Mouse (Mus musculus): Measurements from ENCODE around the gene Mrpl1. TPM values are rescaled to one million over a fixed set of nuclear protein-coding genes. Genes with fewer than 3 reads are reported as not detected.

Gene Mrpl1
- polyA plus RNA-seq (2015; fragmentation: Nextera tagmentation; extraction: Ambion mirVana), result 27.5 and 28.9 TPM in 2 replicates

DNA sequence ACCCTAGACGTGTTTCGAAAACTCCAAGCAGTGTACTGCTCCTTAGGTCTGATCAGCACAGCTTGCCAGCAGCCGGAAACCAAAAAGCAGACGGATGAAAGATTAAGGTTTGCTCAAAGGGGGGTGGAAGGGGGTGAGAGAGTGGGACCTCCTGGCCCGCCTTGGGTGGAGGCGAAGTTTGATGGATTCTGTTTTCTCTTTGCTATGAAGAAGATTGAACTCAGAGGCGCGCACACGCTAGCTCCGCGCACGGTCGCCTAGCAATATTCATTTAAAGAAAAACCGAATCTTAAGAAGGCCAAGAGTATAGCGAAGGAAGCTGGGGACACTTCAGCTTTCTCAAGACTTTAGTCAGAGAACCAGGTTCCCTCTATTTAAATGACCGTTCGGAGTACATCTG is at the start of gene Mrpl1:
Gene Mrpl1, plus strand, starts transcription at position 35 of the 400 bp plus-strand sequence.
- peak; percentile 74 for ATAC-seq
- H3K9ac ChIP-seq, result peak within 1 kb of the TSS; percentile 68
- peak within 1 kb of the TSS; percentile 74 for H3K4me3 ChIP-seq (replicated peaks)
- H3K9me3 ChIP-seq, result no peaks in the 10 kb centered on the region
- 1% methylated on average over 17 of the region's 17 CpGs for WGBS
- no peaks in the 10 kb centered on the region for H3K27me3 ChIP-seq (replicated peaks)
- H3K4me2 ChIP-seq (replicated peaks), result peak within 1 kb of the TSS; percentile 74
- peaks cover 5% of the 10 kb centered on the region; the same call in 1 of the 2 replicates for H3K4me1 ChIP-seq (replicated peaks)
- peaks cover 4% of the 10 kb centered on the region; the same call in 1 of the 2 replicates for H3K36me3 ChIP-seq
- peak within 1 kb of the TSS; percentile 83 for H3K27ac ChIP-seq

- Histone ChIP-seq H3K9ac (peak overlapping the region; percentile 99), H3K4me2 (replicated peaks) (peak overlapping the region; percentile 67), H3K27me3 (replicated peaks) (no peaks in the 10 kb centered on the region), H3K4me3 (replicated peaks) (peak overlapping the region; percentile 99), H3K36me3 (no peaks in the 10 kb centered on the region), H3K4me1 (replicated peaks) (peaks cover 8% of the 10 kb centered on the region; the same call in 1 of the 2 replicates), H3K9me3 (no peaks in the 10 kb centered on the region), H3K27ac (peak overlapping the region; percentile 100)
- ATAC-seq, result peak; percentile 16
- under 1% methylated on average over 50 of the region's 50 CpGs for WGBS
These were observed 48.6 kb upstream of the Mrpl1 start for GRCm38 (mm10) chr5:96160467-96161262.

DNA sequence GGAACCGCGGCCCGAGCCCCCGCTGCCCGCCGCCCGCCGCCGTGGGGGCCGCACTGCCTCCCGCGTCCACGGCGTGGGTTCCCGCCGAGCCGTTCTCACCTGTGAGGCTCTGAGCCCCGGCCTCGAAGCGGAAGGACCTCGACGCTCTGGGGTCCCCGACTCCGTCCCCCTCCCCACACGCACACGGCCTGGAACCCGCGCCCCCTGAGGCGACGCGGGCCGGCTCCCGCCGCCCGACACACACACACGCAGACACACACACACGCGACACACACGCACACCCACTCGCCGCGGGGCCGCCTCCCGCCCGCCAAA is 48.1 kb upstream of the Mrpl1 start:
- peak overlapping the region; percentile 99 for H3K9ac ChIP-seq
- H3K9me3 ChIP-seq, result no peaks in the 10 kb centered on the region
- WGBS, result 1% methylated on average over 45 of the region's 45 CpGs
- peak overlapping the region; percentile 100 for H3K27ac ChIP-seq
- no peak for ATAC-seq
- H3K4me2 ChIP-seq (replicated peaks), result peak overlapping the region; percentile 67
- peak overlapping the region; percentile 99 for H3K4me3 ChIP-seq (replicated peaks)
- no peaks in the 10 kb centered on the region for H3K36me3 ChIP-seq
- no peaks in the 10 kb centered on the region for H3K27me3 ChIP-seq (replicated peaks)
- peaks cover 8% of the 10 kb centered on the region; the same call in 1 of the 2 replicates for H3K4me1 ChIP-seq (replicated peaks)

DNA sequence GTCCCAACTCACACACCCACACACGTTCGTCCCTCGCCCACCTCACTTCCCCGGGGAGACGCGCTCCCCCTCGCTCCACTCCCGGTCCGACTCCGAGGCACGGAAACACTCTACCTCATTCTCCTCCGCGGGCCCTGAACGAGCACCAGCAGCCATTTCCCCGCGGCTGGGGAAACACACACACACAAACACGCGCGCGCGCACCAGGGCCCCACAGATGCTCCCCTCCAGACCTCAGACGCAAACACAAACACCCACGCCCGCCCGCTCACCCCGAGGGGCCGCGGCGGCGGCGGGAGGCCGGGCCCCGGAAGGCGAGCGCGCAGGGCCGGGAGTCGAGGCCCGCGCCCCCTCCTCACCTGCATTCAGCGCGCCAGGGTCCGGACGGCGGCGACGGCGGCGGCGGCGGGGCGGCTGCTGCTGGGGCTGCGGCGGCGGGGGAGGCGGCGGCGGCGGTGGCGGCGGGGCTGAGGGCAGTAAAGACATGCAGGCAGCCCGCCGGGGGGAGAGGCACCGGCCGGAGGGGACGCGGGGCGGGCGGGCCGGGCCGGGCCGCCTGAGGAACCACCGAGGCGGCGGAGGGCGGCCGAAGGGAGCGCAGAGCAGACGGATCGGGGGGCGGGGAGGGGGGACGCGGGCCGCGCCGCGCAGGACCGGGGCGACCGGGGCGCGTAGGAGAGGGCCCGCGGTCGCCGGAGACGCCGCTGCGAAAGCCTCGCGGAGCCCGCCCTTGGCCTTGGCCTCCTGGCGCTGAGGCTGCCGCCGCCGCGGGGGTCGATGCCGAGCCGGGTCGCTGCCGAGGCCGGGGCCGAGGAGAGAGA is 47.5 kb upstream of the Mrpl1 start:
- no peaks in the 10 kb centered on the region for H3K36me3 ChIP-seq
- peak overlapping the region; percentile 99 for H3K9ac ChIP-seq
- H3K4me1 ChIP-seq (replicated peaks), result peaks cover 8% of the 10 kb centered on the region; the same call in 1 of the 2 replicates
- H3K27me3 ChIP-seq (replicated peaks), result no peaks in the 10 kb centered on the region
- WGBS, result under 1% methylated on average over 78 of the region's 114 CpGs
- peak; percentile 60 for ATAC-seq
- peak overlapping the region; percentile 100 for H3K27ac ChIP-seq
- H3K9me3 ChIP-seq, result no peaks in the 10 kb centered on the region
- H3K4me3 ChIP-seq (replicated peaks), result peak overlapping the region; percentile 99
- peak overlapping the region; percentile 67 for H3K4me2 ChIP-seq (replicated peaks)

- H3K27me3 ChIP-seq (replicated peaks), result no peaks in the 10 kb centered on the region
- WGBS, result under 1% methylated on average over 56 of the region's 56 CpGs
- H3K27ac ChIP-seq, result peak overlapping the region; percentile 100
- H3K4me2 ChIP-seq (replicated peaks), result peak overlapping the region; percentile 67
- peak; percentile 94 for ATAC-seq
- peak overlapping the region; percentile 99 for H3K9ac ChIP-seq
- H3K9me3 ChIP-seq, result no peaks in the 10 kb centered on the region
- peak overlapping the region; percentile 99 for H3K4me3 ChIP-seq (replicated peaks)
- H3K36me3 ChIP-seq, result no peaks in the 10 kb centered on the region
- H3K4me1 ChIP-seq (replicated peaks), result peaks cover 8% of the 10 kb centered on the region; the same call in 1 of the 2 replicates
These were observed 46.6 kb upstream of the Mrpl1 start for GRCm38 (mm10) chr5:96162399-96163331.

DNA sequence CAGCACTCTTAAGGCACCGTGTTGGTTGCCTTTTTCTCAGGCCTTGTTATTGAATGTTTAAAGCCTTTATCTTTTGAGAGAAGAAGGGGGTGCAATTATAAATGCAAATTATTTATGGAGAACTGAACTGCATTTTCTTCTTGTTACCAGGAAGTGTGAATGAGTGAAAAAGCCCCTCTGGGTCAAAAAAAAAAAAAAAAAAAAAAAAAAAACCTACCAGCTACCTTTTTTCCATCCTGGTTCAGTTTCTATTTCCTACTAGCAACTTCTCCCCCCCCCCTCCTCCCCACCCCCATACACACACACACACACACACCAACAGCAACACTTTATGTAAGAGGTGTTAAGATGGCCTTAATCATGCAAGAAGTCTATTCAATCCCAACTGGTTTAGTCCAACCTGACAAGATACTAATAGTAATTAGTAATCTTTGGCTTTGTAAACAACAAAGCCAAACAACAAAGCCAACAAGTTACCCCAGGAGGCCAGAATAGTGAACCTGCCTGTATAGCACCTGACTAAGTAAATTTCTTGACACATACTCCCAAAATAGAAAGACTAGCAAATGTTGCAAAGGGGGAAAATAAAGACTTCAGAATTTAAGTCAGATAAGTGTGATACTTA is 45.8 kb upstream of the Mrpl1 start:
- ATAC-seq, result no peak
- peak overlapping the region; percentile 100 for H3K27ac ChIP-seq
- H3K9me3 ChIP-seq, result no peaks in the 10 kb centered on the region
- peak overlapping the region; percentile 99 for H3K9ac ChIP-seq
- H3K27me3 ChIP-seq (replicated peaks), result no peaks in the 10 kb centered on the region
- peaks cover 8% of the 10 kb centered on the region; the same call in 1 of the 2 replicates for H3K4me1 ChIP-seq (replicated peaks)
- no peaks in the 10 kb centered on the region for H3K36me3 ChIP-seq
- peak overlapping the region; percentile 57 for H3K4me2 ChIP-seq (replicated peaks)
- WGBS, result 0% methylated on average over 1 of the region's 1 CpGs
- H3K4me3 ChIP-seq (replicated peaks), result peak overlapping the region; percentile 99

GRCm38 (mm10) chr5:96164021-96164411 is 45.3 kb upstream of the Mrpl1 start, which contains the start of gene Cnot6l:
Gene Cnot6l (minus strand): TSS chr5:96164171.
- no peak for ATAC-seq
- H3K4me3 ChIP-seq (replicated peaks), result peak within 1 kb of the TSS; percentile 99

DNA sequence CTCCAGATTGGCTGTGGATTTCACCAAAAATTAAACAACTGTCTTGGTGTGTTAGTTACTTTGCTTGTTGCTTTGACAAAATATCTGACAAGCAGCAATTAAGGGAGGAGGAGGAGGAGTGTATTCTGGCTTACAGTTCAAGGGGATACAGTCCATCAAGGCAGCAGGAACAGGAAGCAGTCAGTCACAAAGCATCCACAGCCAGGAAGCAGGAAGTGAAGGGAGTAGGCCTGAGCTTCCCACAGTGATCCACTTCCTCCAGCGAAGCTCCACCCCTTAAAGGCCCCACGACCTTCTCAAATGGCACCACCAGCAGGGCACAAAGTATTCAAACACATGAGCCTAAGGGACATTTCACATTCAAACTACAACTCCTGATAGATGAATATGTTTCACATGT is 42.5 kb upstream of the Mrpl1 start:
- 82% methylated on average over 2 of the region's 2 CpGs for WGBS
- no peak overlapping the region for H3K27ac ChIP-seq
- H3K9ac ChIP-seq, result no peak overlapping the region
- H3K4me2 ChIP-seq (replicated peaks), result no peak overlapping the region
- no peaks in the 10 kb centered on the region for H3K36me3 ChIP-seq
- H3K27me3 ChIP-seq (replicated peaks), result no peaks in the 10 kb centered on the region
- peaks cover 5% of the 10 kb centered on the region; the same call in 1 of the 2 replicates for H3K4me1 ChIP-seq (replicated peaks)
- no peaks in the 10 kb centered on the region for H3K9me3 ChIP-seq
- H3K4me3 ChIP-seq (replicated peaks), result no peak overlapping the region
- no peak for ATAC-seq

More at GRCm38 (mm10) chr5:96164021-96164411, 45.3 kb upstream of the Mrpl1 start, which contains the start of gene Cnot6l:
- H3K9me3 ChIP-seq, result no peaks in the 10 kb centered on the region
- peak within 1 kb of the TSS; percentile 99 for H3K9ac ChIP-seq
- H3K27me3 ChIP-seq (replicated peaks), result no peaks in the 10 kb centered on the region
- peak within 1 kb of the TSS; percentile 57 for H3K4me2 ChIP-seq (replicated peaks)
- H3K27ac ChIP-seq, result peak within 1 kb of the TSS; percentile 100
- H3K4me1 ChIP-seq (replicated peaks), result peaks cover 8% of the 10 kb centered on the region; the same call in 1 of the 2 replicates
- H3K36me3 ChIP-seq, result no peaks in the 10 kb centered on the region
- 21% methylated on average over 5 of the region's 5 CpGs for WGBS

DNA sequence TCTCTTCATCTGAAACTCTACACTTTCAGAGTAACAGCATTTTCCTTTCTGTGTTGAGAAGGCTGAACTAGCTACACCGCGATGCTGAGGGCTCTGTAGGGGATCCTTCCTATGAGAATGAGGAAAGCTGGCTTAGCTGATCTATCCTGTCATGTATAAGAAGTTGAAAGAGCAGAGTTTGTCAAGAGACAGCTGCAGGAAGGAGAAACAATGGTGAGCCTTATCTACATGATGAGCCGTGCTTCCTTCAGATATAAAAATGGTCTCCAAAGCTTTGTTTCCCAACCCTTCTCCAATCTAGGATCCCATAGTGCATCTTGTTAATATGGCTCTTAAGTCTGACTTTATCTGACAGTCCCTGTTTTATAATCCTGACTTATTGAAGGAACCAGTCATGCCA is 38.9 kb upstream of the Mrpl1 start:
- Histone ChIP-seq H3K4me2 (replicated peaks) (no peak overlapping the region), H3K4me3 (replicated peaks) (no peak overlapping the region), H3K9me3 (no peaks in the 10 kb centered on the region), H3K4me1 (replicated peaks) (no peaks in the 10 kb centered on the region), H3K27ac (no peak overlapping the region), H3K27me3 (replicated peaks) (no peaks in the 10 kb centered on the region), H3K9ac (no peak overlapping the region), H3K36me3 (no peaks in the 10 kb centered on the region)
- 76% methylated on average over 3 of the region's 3 CpGs for WGBS
- ATAC-seq, result no peak

DNA sequence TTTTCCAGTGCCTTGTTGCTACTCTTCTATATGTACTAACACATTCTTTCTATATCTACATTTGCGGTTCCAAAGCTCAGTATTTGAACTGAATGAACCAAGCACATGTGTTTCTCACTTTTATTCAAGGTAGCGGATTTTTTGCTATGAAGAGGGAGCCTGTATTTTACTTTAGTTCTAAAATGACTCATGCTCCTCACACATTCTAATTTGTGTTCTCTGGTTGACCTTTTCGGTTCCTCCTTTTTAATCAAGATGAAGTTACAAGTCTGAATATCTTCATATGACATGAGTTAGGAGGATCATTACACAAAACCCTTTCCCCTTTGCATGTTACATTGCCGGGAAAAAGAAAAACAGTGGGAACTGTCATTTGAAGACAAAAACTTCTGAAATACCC is 37.5 kb upstream of the Mrpl1 start:
- ATAC-seq, result no peak
- no peaks in the 10 kb centered on the region for H3K4me1 ChIP-seq (replicated peaks)
- no peak overlapping the region for H3K4me2 ChIP-seq (replicated peaks)
- no peak overlapping the region for H3K27ac ChIP-seq
- H3K27me3 ChIP-seq (replicated peaks), result no peaks in the 10 kb centered on the region
- WGBS, result 89% methylated on average over 4 of the region's 4 CpGs
- H3K36me3 ChIP-seq, result no peaks in the 10 kb centered on the region
- no peak overlapping the region for H3K9ac ChIP-seq
- H3K9me3 ChIP-seq, result no peaks in the 10 kb centered on the region
- H3K4me3 ChIP-seq (replicated peaks), result no peak overlapping the region

DNA sequence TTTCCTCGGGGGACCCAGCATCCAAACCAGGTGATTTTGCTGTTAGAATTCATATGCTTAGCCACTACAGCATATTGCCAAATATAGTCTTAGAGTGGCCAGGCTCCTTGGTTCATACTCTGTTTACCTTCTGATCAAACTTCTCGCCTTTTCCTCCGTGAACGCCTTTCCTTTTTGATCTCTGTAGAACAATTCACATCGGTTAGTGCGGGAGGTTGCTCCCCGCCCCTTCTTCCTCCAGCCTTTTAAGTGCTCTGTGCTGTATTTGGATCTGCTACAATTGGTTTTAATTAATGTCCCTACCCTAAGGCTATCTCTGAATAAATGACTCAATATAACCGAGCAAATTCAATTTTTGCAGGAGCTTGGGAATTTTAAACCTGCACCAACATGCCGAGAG is 33.2 kb upstream of the Mrpl1 start:
- H3K36me3 ChIP-seq, result no peaks in the 10 kb centered on the region
- H3K4me3 ChIP-seq (replicated peaks), result no peak overlapping the region
- no peak for ATAC-seq
- H3K27ac ChIP-seq, result no peak overlapping the region
- no peak overlapping the region for H3K4me2 ChIP-seq (replicated peaks)
- no peaks in the 10 kb centered on the region for H3K9me3 ChIP-seq
- WGBS, result 56% methylated on average over 9 of the region's 9 CpGs
- no peaks in the 10 kb centered on the region for H3K4me1 ChIP-seq (replicated peaks)
- no peak overlapping the region for H3K9ac ChIP-seq
- no peaks in the 10 kb centered on the region for H3K27me3 ChIP-seq (replicated peaks)

Measured in intestine, embryonic 15.5 days (tissue).